In genomic region chr2:102033818-102034512, GRCm38 (mm10) we compare ENCODE assay signal across 14 mouse cellular contexts.
DNase-seq lines count a peak whose midpoint lies in the region; ATAC-seq and TF ChIP-seq lines count a peak whose summit lies in the region.
"Had no signal": no experiment of that assay in that cellular context is flagged by ENCODE, and none has a peak within 500 bp of the region (broad histone marks: within the 10 kb centered on the region; RNA-seq: fewer than 3 reads in every experiment).

No protein-coding gene starts in this region.

- no peak for DNase-seq in heart, adult 2 months
- no peak for DNase-seq in midbrain, embryonic 10.5 days (ENCODE audit: low spot score)
- DNase-seq in thymus, adult 2 months: no peak
- no peak for DNase-seq in embryo, embryonic 9.5 days (ENCODE audit: extremely low spot score)
- DNase-seq in heart, postnatal 36 days: no peak
- DNase-seq: cerebellum, adult 8-10 months; layer of hippocampus, adult 9-11 months; liver; lung, adult 2 months had no signal

- no peaks in the 10 kb centered on the region for H3K36me3 ChIP-seq in heart, embryonic 11.5 days (ENCODE audit: control insufficient read depth, insufficient read depth, low read length)
- no peaks in the 10 kb centered on the region for H3K36me3 ChIP-seq in heart, adult 2 months (ENCODE audit: control insufficient read depth, insufficient read depth, low read length)
- no peaks in the 10 kb centered on the region for H3K36me3 ChIP-seq in midbrain, embryonic 10.5 days
- no peaks in the 10 kb centered on the region for H3K36me3 ChIP-seq in midbrain, embryonic 16.5 days (ENCODE audit: control insufficient read depth, insufficient read depth, low read length)
- H3K36me3 ChIP-seq in thymus, adult 2 months (ENCODE audit: control insufficient read depth, insufficient read depth, low read length): no peaks in the 10 kb centered on the region

- H3K9me3 ChIP-seq in heart, embryonic 11.5 days (replicated peaks; ENCODE audit: control insufficient read depth, low read length): no peaks in the 10 kb centered on the region
- no peaks in the 10 kb centered on the region for H3K9me3 ChIP-seq in midbrain, embryonic 10.5 days (replicated peaks)
- H3K9me3 ChIP-seq in midbrain, embryonic 16.5 days (replicated peaks; ENCODE audit: control insufficient read depth, low read length, poor library complexity, severe bottlenecking): no peaks in the 10 kb centered on the region

- no peak overlapping the region for H3K27ac ChIP-seq in heart, embryonic 11.5 days (ENCODE audit: low read depth, low read length)
- no peak overlapping the region for H3K27ac ChIP-seq in heart, adult 2 months
- peak overlapping the region; percentile 7; the same call in 1 of the 2 replicates for H3K27ac ChIP-seq in midbrain, embryonic 10.5 days (replicated peaks)
- no peak overlapping the region for H3K27ac ChIP-seq in midbrain, embryonic 16.5 days (ENCODE audit: low read length)
- H3K27ac ChIP-seq in bone marrow macrophage, adult 2 months (ENCODE audit: insufficient read depth, low read depth, low read length): peak overlapping the region; percentile 37; the same call in 1 of the 2 replicates
- H3K27ac ChIP-seq in thymus, adult 2 months (ENCODE audit: control insufficient read depth, insufficient read depth, low read length): peak overlapping the region; percentile 94
- H3K27ac ChIP-seq: kidney, postnatal 0 days; macrophage had no signal

- no peaks in the 10 kb centered on the region for H3K79me2 ChIP-seq in heart, adult 2 months (replicated peaks; ENCODE audit: control insufficient read depth, insufficient read depth, low read length)

- no peak overlapping the region for H3K4me2 ChIP-seq in heart, embryonic 11.5 days
- no peak overlapping the region for H3K4me2 ChIP-seq in midbrain, embryonic 16.5 days (ENCODE audit: low read length)

- ATAC-seq in heart, embryonic 11.5 days (replicated peaks; ENCODE audit: insufficient number of reproducible peaks, low FRiP score, low TSS enrichment): no peak
- no peak for ATAC-seq in midbrain, embryonic 16.5 days

- intact Hi-C loops in heart, adult 2 months (cut with DNase I): loop anchor here (5.0 kb wide), 1 partner anchor 153 kb away; the partner anchor contains the start of gene Ldlrad3
- intact Hi-C loops in heart, postnatal 36 days (cut with DNase I): loop anchor here (5.0 kb wide), 1 partner anchor 193 kb away; no protein-coding TSS in a partner anchor

- peaks cover 20% of the 10 kb centered on the region for H3K4me1 ChIP-seq in heart, embryonic 11.5 days (ENCODE audit: control insufficient read depth, insufficient read depth, low read length)
- peaks cover 5% of the 10 kb centered on the region for H3K4me1 ChIP-seq in heart, adult 2 months (ENCODE audit: control insufficient read depth, insufficient read depth, low read length)
- H3K4me1 ChIP-seq in midbrain, embryonic 10.5 days: peaks cover 41% of the 10 kb centered on the region
- peaks cover 41% of the 10 kb centered on the region for H3K4me1 ChIP-seq in midbrain, embryonic 16.5 days (ENCODE audit: control insufficient read depth, insufficient read depth, low read length)
- H3K4me1 ChIP-seq in bone marrow macrophage, adult 2 months (ENCODE audit: control insufficient read depth, insufficient read depth, low read length): peaks cover 38% of the 10 kb centered on the region
- H3K4me1 ChIP-seq in thymus, adult 2 months (replicated peaks; ENCODE audit: control insufficient read depth, insufficient read depth, low read length): peaks cover 72% of the 10 kb centered on the region

- H3K4me3 ChIP-seq in heart, embryonic 11.5 days (ENCODE audit: low read depth, low read length): no peak overlapping the region
- no peak overlapping the region for H3K4me3 ChIP-seq in heart, adult 2 months
- no peak overlapping the region for H3K4me3 ChIP-seq in midbrain, embryonic 10.5 days
- no peak overlapping the region for H3K4me3 ChIP-seq in midbrain, embryonic 16.5 days (ENCODE audit: low read depth, low read length)
- no peak overlapping the region for H3K4me3 ChIP-seq in bone marrow macrophage, adult 2 months (ENCODE audit: insufficient read depth, low read length)
- H3K4me3 ChIP-seq in thymus, adult 2 months (ENCODE audit: control insufficient read depth, insufficient read depth, low read length): no peak overlapping the region

- no peaks in the 10 kb centered on the region for H3K27me3 ChIP-seq in heart, embryonic 11.5 days (ENCODE audit: control insufficient read depth, insufficient read depth, low read length)
- H3K27me3 ChIP-seq in heart, adult 2 months (ENCODE audit: control insufficient read depth, insufficient read depth, low read length): no peaks in the 10 kb centered on the region
- H3K27me3 ChIP-seq in midbrain, embryonic 10.5 days (ENCODE audit: low read depth, poor library complexity, severe bottlenecking): no peaks in the 10 kb centered on the region
- H3K27me3 ChIP-seq in midbrain, embryonic 16.5 days (ENCODE audit: control insufficient read depth, insufficient read depth, low read depth, low read length): no peaks in the 10 kb centered on the region
- no peaks in the 10 kb centered on the region for H3K27me3 ChIP-seq in thymus, adult 2 months (ENCODE audit: control insufficient read depth, insufficient read depth, low read length)

- 0 out of 2 replicates have a peak overlapping the region, but pooled peaks have one; percentile 5 for H3K9ac ChIP-seq in heart, embryonic 11.5 days (ENCODE audit: low read depth, low read length)
- no peak overlapping the region for H3K9ac ChIP-seq in heart, adult 2 months (ENCODE audit: low read depth, low read length)
- H3K9ac ChIP-seq in midbrain, embryonic 16.5 days (ENCODE audit: low read depth, low read length): no peak overlapping the region

- TF ChIP-seq CTCF in heart, adult 2 months (IDR thresholded peaks at IDR 0.05): no peak
- no peak for TF ChIP-seq CTCF in bone marrow macrophage, adult 2 months (IDR thresholded peaks at IDR 0.05; ENCODE audit: low read depth, low read length)
- no peak for TF ChIP-seq CTCF in thymus, adult 2 months (IDR thresholded peaks at IDR 0.05; ENCODE audit: borderline replicate concordance, control insufficient read depth, extremely low read depth, insufficient read depth, low read length, poor library complexity)

- no peak for TF ChIP-seq EP300 in heart, adult 2 months (IDR thresholded peaks at IDR 0.05; ENCODE audit: insufficient read depth, low read depth, low read length)

- 72% methylated on average over 9 of the region's 9 CpGs for WGBS in heart, embryonic 11.5 days (ENCODE audit: insufficient replicate concordance)
- 76% methylated on average over 9 of the region's 9 CpGs for WGBS in heart, adult 2 months
- WGBS in midbrain, embryonic 10.5 days: 84% methylated on average over 9 of the region's 9 CpGs
- whole genome bisulfite sequencing in midbrain, embryonic 16.5 days: 59% methylated on average over 9 of the region's 9 CpGs
- WGBS in thymus, adult 2 months: 28% methylated on average over 9 of the region's 9 CpGs

- no peak for TF ChIP-seq POLR2A in heart, adult 2 months (IDR thresholded peaks at IDR 0.05; ENCODE audit: insufficient read depth, low read depth, low read length)
- no peak for TF ChIP-seq POLR2A in bone marrow macrophage, adult 2 months (IDR thresholded peaks at IDR 0.05; ENCODE audit: borderline replicate concordance, low read depth, low read length)
- no peak for TF ChIP-seq POLR2A in thymus, adult 2 months (IDR thresholded peaks at IDR 0.05; ENCODE audit: control insufficient read depth, extremely low read depth, insufficient read depth, low read length, poor library complexity)

Comparison
In these comparisons a context has a peak if more than half of its experiments do, and no peak if none do; other contexts are left out.
1. H3K27ac ChIP-seq: peak in midbrain, embryonic 10.5 days (single experiment), bone marrow macrophage, adult 2 months (single experiment) and thymus, adult 2 months (single experiment); none in heart, embryonic 11.5 days (single experiment), heart, adult 2 months (single experiment) and midbrain, embryonic 16.5 days (single experiment).